Mouse (Mus musculus) lung, embryonic 15.5 days (tissue): Measurements from ENCODE around the gene Ints3. TPM values are rescaled to one million over a fixed set of nuclear protein-coding genes. Genes with fewer than 3 reads are reported as not detected.
A peak's percentile ranks its signal among the peaks of the same experiment; 100 is the strongest.

Experiments
- ATAC-seq: fragments of 200-750 bp; cut with Nextera tagmentation; 2 replicates; pipeline ENCODE4 v1.8.0; 2017; ENCODE audit warnings: moderate number of reproducible peaks, borderline replicate concordance; ENCODE audit not compliant: low FRiP score, low TSS enrichment; ENCODE audit errors: extremely low read depth
- H3K27ac ChIP-seq: fragments of 300-500 bp; sonication (generic); 2 replicates; pipeline ENCODE4 v1.5.1; 2015; ENCODE audit warnings: moderate library complexity, mild to moderate bottlenecking, inconsistent platforms
- H3K27me3 ChIP-seq: fragments of 300-500 bp; sonication (generic); 2 replicates; pipeline ENCODE4 v1.6.1; 2015; ENCODE audit warnings: inconsistent platforms
- H3K36me3 ChIP-seq: fragments of 300-500 bp; sonication (generic); 2 replicates; pipeline ENCODE4 v1.6.1; 2015; ENCODE audit warnings: inconsistent platforms
- H3K4me1 ChIP-seq: fragments of 300-500 bp; sonication (generic); 2 replicates; pipeline ENCODE4 v1.6.1; 2015; ENCODE audit warnings: inconsistent platforms
- H3K4me2 ChIP-seq: fragments of 300-500 bp; sonication (generic); 2 replicates; pipeline ENCODE4 v1.6.1; 2015; ENCODE audit warnings: inconsistent platforms, mild to moderate bottlenecking, moderate library complexity
- H3K4me3 ChIP-seq: fragments of 300-500 bp; sonication (generic); 2 replicates; pipeline ENCODE4 v1.5.1; 2015; ENCODE audit warnings: mild to moderate bottlenecking, inconsistent platforms
- H3K9ac ChIP-seq: fragments of 300-500 bp; sonication (generic); 2 replicates; pipeline ENCODE4 v1.6.1; 2015; ENCODE audit warnings: inconsistent platforms
- H3K9me3 ChIP-seq: fragments of 300-500 bp; sonication (generic); 2 replicates; pipeline ENCODE4 v1.6.1; 2016; ENCODE audit warnings: inconsistent platforms
- WGBS: fragments of 180-500 bp; shearing (Covaris S2); methylation state at CpG from one replicate; pipeline ENCODE4 v1.1.7; 2015; 5-methylcytosine and 5-hydroxymethylcytosine counted together
- polyA plus RNA-seq: library from polyadenylated mRNA; unstranded; fragments of >200 nt; fragmentation: Nextera tagmentation; extraction: Ambion mirVana; gene quantifications from 2 replicates; pipeline ENCODE4 v1.2.1, GENCODE M21; 2015

Ints3 gene
- polyA plus RNA-seq, 1 experiment from 2014 or later, result 33.3 TPM

DNA sequence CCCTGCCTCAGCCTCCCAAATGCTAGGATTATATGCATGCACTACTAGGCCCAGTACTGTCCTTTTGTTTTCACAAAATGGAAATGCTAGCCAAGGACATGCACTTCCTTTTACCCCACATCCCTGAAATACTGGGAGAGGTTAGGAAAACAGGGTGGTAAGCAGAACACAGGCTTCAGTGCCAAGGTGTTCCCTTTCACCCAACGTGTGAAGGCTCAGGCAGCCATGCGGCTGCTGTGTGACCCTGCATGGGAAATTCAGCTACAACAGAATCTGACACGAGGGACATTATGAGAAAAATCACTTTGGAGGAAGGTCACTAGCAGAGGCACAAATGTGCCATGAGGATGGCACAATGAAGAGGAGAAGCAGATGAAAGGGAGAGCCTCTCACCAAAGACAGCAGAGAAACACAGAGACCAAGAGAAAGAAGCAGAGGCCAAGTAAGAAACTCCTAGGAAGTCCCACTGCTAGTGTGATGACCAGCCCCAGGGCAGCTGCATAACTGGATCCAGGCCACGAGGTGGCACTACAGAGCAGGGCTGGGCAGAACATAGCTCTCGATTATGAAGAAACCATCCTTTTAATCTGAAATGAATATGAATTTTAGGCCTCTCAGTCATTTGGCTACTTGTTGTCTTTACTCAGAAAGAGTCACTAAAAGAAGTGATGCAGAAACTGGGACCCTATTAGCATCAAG is 21.0 kb downstream of the Ints3 start:
- no peak for ATAC-seq
- WGBS, result 40% methylated on average over 5 of the region's 5 CpGs
- Histone ChIP-seq H3K9ac (no peak overlapping the region), H3K36me3 (peaks cover 79% of the 10 kb centered on the region), H3K27me3 (no peaks in the 10 kb centered on the region), H3K4me1 (0 out of 2 replicates have a peak, but pooled peaks cover 6% of the 10 kb centered on the region), H3K4me3 (no peak overlapping the region), H3K4me2 (no peak overlapping the region), H3K27ac (no peak overlapping the region), H3K9me3 (no peaks in the 10 kb centered on the region)

DNA sequence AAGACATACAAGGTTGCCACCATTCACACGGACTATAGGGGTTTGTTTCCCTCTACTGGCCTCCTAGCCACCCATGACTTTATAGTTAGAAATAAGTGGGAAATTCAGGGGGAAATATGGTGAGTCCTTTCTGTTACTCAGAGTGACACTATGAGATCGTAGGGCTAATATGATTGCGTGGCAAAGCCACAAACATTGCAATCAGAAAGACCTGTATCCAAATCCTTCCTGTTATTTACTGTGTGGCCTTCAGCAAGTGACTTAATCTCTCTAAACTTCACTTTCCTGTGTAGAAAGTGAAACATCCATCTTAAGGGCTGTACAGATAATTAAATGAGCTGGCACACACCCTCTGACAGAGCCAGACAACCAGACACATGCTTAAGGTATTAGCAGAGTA is 24.7 kb downstream of the Ints3 start:
- H3K9me3 ChIP-seq, result no peaks in the 10 kb centered on the region
- WGBS, result 83% methylated on average over 3 of the region's 3 CpGs
- H3K27ac ChIP-seq, result no peak overlapping the region
- H3K36me3 ChIP-seq, result peaks cover 88% of the 10 kb centered on the region
- H3K9ac ChIP-seq, result no peak overlapping the region
- 0 out of 2 replicates have a peak, but pooled peaks cover 6% of the 10 kb centered on the region for H3K4me1 ChIP-seq
- no peak overlapping the region for H3K4me2 ChIP-seq
- ATAC-seq, result no peak
- no peak overlapping the region for H3K4me3 ChIP-seq
- no peaks in the 10 kb centered on the region for H3K27me3 ChIP-seq

- Histone ChIP-seq H3K27ac (no peak overlapping the region), H3K27me3 (no peaks in the 10 kb centered on the region), H3K36me3 (peaks cover 96% of the 10 kb centered on the region), H3K4me2 (no peak overlapping the region), H3K9me3 (no peaks in the 10 kb centered on the region), H3K9ac (no peak overlapping the region), H3K4me3 (no peak overlapping the region), H3K4me1 (no peaks in the 10 kb centered on the region)
- ATAC-seq, result no peak
- 96% methylated on average over 5 of the region's 5 CpGs for WGBS
Observed at GRCm38 (mm10) chr3:90406414-90406813, 27.0 kb downstream of the Ints3 start.

DNA sequence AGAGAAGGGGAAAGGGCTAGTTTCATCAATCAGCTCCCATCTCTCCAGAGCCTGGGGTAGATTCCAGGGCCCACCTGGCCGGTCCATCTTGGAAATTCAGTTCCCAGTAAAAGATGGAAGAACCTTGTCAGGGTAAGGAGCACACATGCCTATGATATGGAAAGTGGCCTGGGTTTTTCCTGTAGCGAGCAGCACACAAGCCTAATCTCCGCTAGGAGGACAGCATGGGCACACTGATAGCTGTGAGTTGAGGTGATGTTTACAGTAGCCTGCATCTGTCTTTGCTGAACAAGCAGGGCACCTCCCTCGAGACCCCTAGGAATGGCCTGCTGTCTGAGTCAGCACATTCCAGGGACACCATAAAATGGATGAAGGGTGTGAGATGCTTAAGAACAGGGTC is 28.8 kb downstream of the Ints3 start:
- no peaks in the 10 kb centered on the region for H3K4me1 ChIP-seq
- peaks cover 97% of the 10 kb centered on the region for H3K36me3 ChIP-seq
- no peaks in the 10 kb centered on the region for H3K27me3 ChIP-seq
- no peak for ATAC-seq
- WGBS, result 62% methylated on average over 4 of the region's 4 CpGs
- no peak overlapping the region for H3K4me2 ChIP-seq
- no peaks in the 10 kb centered on the region for H3K9me3 ChIP-seq
- no peak overlapping the region for H3K27ac ChIP-seq
- H3K9ac ChIP-seq, result no peak overlapping the region
- no peak overlapping the region for H3K4me3 ChIP-seq

DNA sequence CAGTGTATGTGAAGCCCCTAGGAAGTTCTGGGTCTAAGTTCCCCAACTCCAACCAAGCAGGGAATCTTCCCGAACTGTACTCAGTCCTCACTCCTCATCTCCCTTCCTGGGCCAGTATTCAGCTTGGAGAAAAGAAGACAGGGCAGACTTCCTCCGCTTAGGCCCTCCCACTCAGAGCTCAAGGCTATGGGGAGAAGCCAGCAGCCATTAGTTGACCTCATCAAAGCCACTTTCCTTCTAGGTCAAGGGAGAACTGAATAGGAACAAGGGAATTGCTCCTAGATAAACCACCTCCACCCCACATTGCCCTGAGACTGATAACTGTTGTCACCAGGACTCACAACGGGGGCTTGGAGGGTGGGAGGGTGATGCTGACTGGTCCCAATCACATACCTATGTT is 29.3 kb downstream of the Ints3 start:
- Histone ChIP-seq H3K27ac (no peak overlapping the region), H3K27me3 (no peaks in the 10 kb centered on the region), H3K4me3 (no peak overlapping the region), H3K36me3 (peaks cover 97% of the 10 kb centered on the region), H3K9me3 (no peaks in the 10 kb centered on the region), H3K4me2 (no peak overlapping the region), H3K9ac (no peak overlapping the region), H3K4me1 (no peaks in the 10 kb centered on the region)
- 83% methylated on average over 3 of the region's 3 CpGs for whole genome bisulfite sequencing
- ATAC-seq, result no peak

GRCm38 (mm10) chr3:90400993-90401392 is 32.4 kb downstream of the Ints3 start:
- peaks cover 94% of the 10 kb centered on the region for H3K36me3 ChIP-seq
- WGBS, result 71% methylated on average over 4 of the region's 4 CpGs

GRCm38 (mm10) chr3:90395629-90396028 is 37.8 kb downstream of the Ints3 start:
- Histone ChIP-seq H3K9ac (no peak overlapping the region), H3K27ac (no peak overlapping the region), H3K27me3 (no peaks in the 10 kb centered on the region), H3K36me3 (peaks cover 86% of the 10 kb centered on the region), H3K4me1 (peaks cover 5% of the 10 kb centered on the region), H3K4me2 (no peak overlapping the region), H3K4me3 (no peak overlapping the region), H3K9me3 (no peaks in the 10 kb centered on the region)
- no peak for ATAC-seq
- WGBS, result 64% methylated on average over 3 of the region's 3 CpGs

More at GRCm38 (mm10) chr3:90400993-90401392, 32.4 kb downstream of the Ints3 start:
- H3K27ac ChIP-seq, result no peak overlapping the region
- no peaks in the 10 kb centered on the region for H3K9me3 ChIP-seq
- H3K4me3 ChIP-seq, result no peak overlapping the region
- no peak overlapping the region for H3K4me2 ChIP-seq
- no peak for ATAC-seq
- H3K9ac ChIP-seq, result no peak overlapping the region
- H3K27me3 ChIP-seq, result no peaks in the 10 kb centered on the region
- no peaks in the 10 kb centered on the region for H3K4me1 ChIP-seq

- Histone ChIP-seq H3K9ac (no peak overlapping the region), H3K27me3 (no peaks in the 10 kb centered on the region), H3K4me1 (peaks cover 30% of the 10 kb centered on the region), H3K9me3 (no peaks in the 10 kb centered on the region), H3K4me3 (no peak overlapping the region), H3K27ac (no peak overlapping the region), H3K4me2 (no peak overlapping the region), H3K36me3 (peaks cover 62% of the 10 kb centered on the region)
- WGBS, result 84% methylated on average over 3 of the region's 3 CpGs
- no peak for ATAC-seq
Observed at GRCm38 (mm10) chr3:90392661-90393060, 40.8 kb downstream of the Ints3 start.

DNA sequence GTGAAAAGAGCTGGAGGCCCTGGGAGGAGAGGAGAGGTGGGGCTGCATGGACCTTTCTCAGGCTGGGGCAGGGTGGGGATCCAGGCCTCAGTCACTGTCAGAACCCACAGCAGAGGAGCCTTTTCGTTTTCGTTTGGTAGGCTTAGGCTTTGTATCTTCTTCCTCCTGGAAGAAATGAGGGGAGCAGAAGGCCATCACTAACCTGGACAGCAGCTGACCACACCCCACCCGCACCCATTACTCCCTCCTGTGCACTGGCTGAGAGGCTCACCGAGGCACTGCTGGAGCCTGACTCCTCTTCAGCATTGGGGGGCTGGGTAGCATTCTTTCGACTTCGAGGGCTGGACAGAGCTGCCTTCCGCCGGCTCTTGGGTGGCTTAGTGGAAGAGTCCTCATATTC is 41.5 kb downstream of the Ints3 start:
- no peak for ATAC-seq
- no peak overlapping the region for H3K27ac ChIP-seq
- 82% methylated on average over 8 of the region's 8 CpGs for WGBS

GRCm38 (mm10) chr3:90391004-90391403 is 42.4 kb downstream of the Ints3 start:
- no peak overlapping the region for H3K4me3 ChIP-seq

More for the DNA sequence above, 41.5 kb downstream of the Ints3 start:
- H3K4me1 ChIP-seq, result peaks cover 37% of the 10 kb centered on the region
- no peak overlapping the region for H3K4me3 ChIP-seq
- no peak overlapping the region for H3K4me2 ChIP-seq
- no peaks in the 10 kb centered on the region for H3K27me3 ChIP-seq
- H3K36me3 ChIP-seq, result peaks cover 55% of the 10 kb centered on the region
- no peaks in the 10 kb centered on the region for H3K9me3 ChIP-seq
- no peak overlapping the region for H3K9ac ChIP-seq

DNA sequence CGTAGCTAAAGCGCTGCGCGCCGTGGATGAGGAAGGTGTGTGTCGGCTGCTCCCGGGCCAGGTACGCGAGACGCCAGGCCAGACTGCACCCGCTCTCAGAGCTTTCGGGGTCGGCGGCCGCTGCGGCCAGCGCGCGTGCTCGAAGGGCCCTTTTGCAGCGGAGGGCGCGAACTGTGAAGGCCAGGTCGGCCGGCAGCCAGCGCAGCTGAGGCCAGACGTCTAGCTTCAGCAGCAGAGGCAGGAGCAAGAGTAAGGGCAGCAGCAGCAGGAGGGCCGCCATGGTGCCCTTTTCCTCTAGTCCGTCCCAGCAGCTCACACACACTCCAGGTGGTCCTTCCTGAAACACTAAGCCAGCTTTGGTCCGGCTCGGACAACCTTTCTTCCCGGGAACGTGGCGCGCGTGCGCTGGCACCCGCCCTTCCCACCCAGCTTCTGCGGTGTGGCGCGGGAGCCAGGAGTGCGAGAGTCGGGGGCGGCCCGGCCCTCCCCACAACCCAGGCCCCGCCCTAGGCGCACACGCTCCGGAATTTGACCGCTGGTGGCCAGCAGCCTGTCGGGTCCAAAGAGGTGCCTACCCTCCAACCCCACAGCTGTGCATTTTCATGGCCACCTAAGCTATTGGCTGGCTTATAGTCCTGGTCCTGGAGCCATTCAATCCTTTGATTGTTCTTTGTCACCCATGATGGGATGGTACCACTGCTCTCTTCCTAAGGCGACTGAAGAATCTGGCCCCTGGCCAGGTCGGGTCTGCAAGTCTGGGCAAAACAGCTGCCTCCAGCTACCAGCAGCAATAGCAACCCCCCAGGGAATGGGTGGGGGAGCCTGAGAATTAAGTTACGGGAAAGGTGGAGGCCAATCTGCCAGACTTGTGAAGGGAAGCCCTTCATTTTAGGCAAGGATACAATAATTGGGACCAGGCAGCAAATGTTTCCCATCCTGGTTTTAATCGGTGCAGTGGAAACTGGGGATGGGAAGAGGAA is 43.6 kb downstream of the Ints3 start, which contains the start of gene Slc27a3:
Gene Slc27a3 (minus strand): TSS at position 428 of the 980 bp plus-strand sequence.
- ATAC-seq, result peak; percentile 82
- peak within 1 kb of the TSS; percentile 64 for H3K9ac ChIP-seq
- H3K4me1 ChIP-seq, result peaks cover 44% of the 10 kb centered on the region
- H3K9me3 ChIP-seq, result no peaks in the 10 kb centered on the region
- H3K4me2 ChIP-seq, result peak within 1 kb of the TSS; percentile 95
- H3K27me3 ChIP-seq, result no peaks in the 10 kb centered on the region
- H3K36me3 ChIP-seq, result peaks cover 45% of the 10 kb centered on the region
- peak within 1 kb of the TSS; percentile 91 for H3K27ac ChIP-seq
- WGBS, result under 1% methylated on average over 55 of the region's 55 CpGs
- H3K4me3 ChIP-seq, result peak within 1 kb of the TSS; percentile 61

More at GRCm38 (mm10) chr3:90391004-90391403, 42.4 kb downstream of the Ints3 start:
- Histone ChIP-seq H3K4me2 (no peak overlapping the region), H3K36me3 (peaks cover 50% of the 10 kb centered on the region), H3K27me3 (no peaks in the 10 kb centered on the region), H3K27ac (0 out of 2 replicates have a peak overlapping the region, but pooled peaks have one; percentile 91), H3K4me1 (peaks cover 37% of the 10 kb centered on the region), H3K9ac (no peak overlapping the region), H3K9me3 (no peaks in the 10 kb centered on the region)
- no peak for ATAC-seq
- WGBS, result 48% methylated on average over 4 of the region's 4 CpGs
